ENCODE assay signal across 9 mouse cellular contexts in genomic region chr2:154557184-154557832, GRCm38 (mm10). TPM values are rescaled to one million over a fixed set of nuclear protein-coding genes. Genes with fewer than 3 reads are reported as not detected.
A peak's percentile ranks its signal among the peaks of the same experiment; 100 is the strongest.
DNase-seq lines count a peak whose midpoint lies in the region; ATAC-seq and TF ChIP-seq lines count a peak whose summit lies in the region.
"Had no signal": no experiment of that assay in that cellular context is flagged by ENCODE, and none has a peak within 500 bp of the region (broad histone marks: within the 10 kb centered on the region; RNA-seq: fewer than 3 reads in every experiment).

No protein-coding gene starts in this region.

- no peak for TF ChIP-seq CTCF in layer of hippocampus, adult 2 months (conservative IDR thresholded peaks at IDR 0.05)

- DNase-seq in layer of hippocampus, adult 2 months (ENCODE audit: low spot score in 2 of 2), result no peak
- no peak for DNase-seq in layer of hippocampus, adult 18-20 months (ENCODE audit: low spot score in 2 of 2)
- DNase-seq in NIH3T3 (ENCODE audit: low read depth), result peak; percentile 61
- DNase-seq in c-Kit-positive CD71-positive TER-119-positive erythroid progenitor cells, embryonic 14.5 days (ENCODE audit: low spot score), result no peak
- no peak for DNase-seq in adrenal gland, adult 2 months

- peak overlapping the region; percentile 62 for H3K4me3 ChIP-seq in layer of hippocampus, adult 2 months
- H3K4me3 ChIP-seq in forebrain, embryonic 12.5 days (replicated peaks), result no peak overlapping the region
- no peak overlapping the region for H3K4me3 ChIP-seq in midbrain, embryonic 12.5 days
- H3K4me3 ChIP-seq: heart, embryonic 15.5 days had no signal

- H3K9me3 ChIP-seq in forebrain, embryonic 12.5 days, result no peaks in the 10 kb centered on the region
- no peaks in the 10 kb centered on the region for H3K9me3 ChIP-seq in midbrain, embryonic 12.5 days
- H3K9me3 ChIP-seq: embryonic facial prominence, embryonic 15.5 days; heart, embryonic 15.5 days had no signal

- no peak overlapping the region for H3K9ac ChIP-seq in forebrain, embryonic 12.5 days
- 0 out of 2 replicates have a peak overlapping the region, but pooled peaks have one; percentile 5 for H3K9ac ChIP-seq in midbrain, embryonic 12.5 days (replicated peaks)
- H3K9ac ChIP-seq: heart, embryonic 15.5 days had no signal

- no peak for ATAC-seq in forebrain, embryonic 12.5 days (ENCODE audit: low FRiP score)
- no peak for ATAC-seq in midbrain, embryonic 12.5 days (ENCODE audit: low FRiP score, low read depth)

- peak overlapping the region; percentile 58; the same call in 1 of the 2 replicates for H3K4me2 ChIP-seq in forebrain, embryonic 12.5 days
- peak overlapping the region; percentile 56 for H3K4me2 ChIP-seq in midbrain, embryonic 12.5 days (replicated peaks)

- H3K27me3 ChIP-seq in forebrain, embryonic 12.5 days, result peaks cover 5% of the 10 kb centered on the region
- H3K27me3 ChIP-seq in midbrain, embryonic 12.5 days, result peaks cover 4% of the 10 kb centered on the region
- H3K27me3 ChIP-seq: embryonic facial prominence, embryonic 15.5 days; heart, embryonic 15.5 days had no signal

- H3K27ac ChIP-seq in layer of hippocampus, adult 2 months, result peak overlapping the region; percentile 82; the same call in 1 of the 2 replicates
- no peak overlapping the region; the same call in 1 of the 2 replicates for H3K27ac ChIP-seq in forebrain, embryonic 12.5 days
- no peak overlapping the region for H3K27ac ChIP-seq in midbrain, embryonic 12.5 days (replicated peaks)
- H3K27ac ChIP-seq: embryonic facial prominence, embryonic 15.5 days; heart, embryonic 15.5 days had no signal

- H3K36me3 ChIP-seq in forebrain, embryonic 12.5 days (replicated peaks), result peaks cover 19% of the 10 kb centered on the region
- H3K36me3 ChIP-seq in midbrain, embryonic 12.5 days, result peaks cover 19% of the 10 kb centered on the region

- H3K4me1 ChIP-seq in forebrain, embryonic 12.5 days, result peaks cover 35% of the 10 kb centered on the region
- H3K4me1 ChIP-seq in midbrain, embryonic 12.5 days, result peaks cover 36% of the 10 kb centered on the region

- 65% methylated on average over 5 of the region's 5 CpGs for WGBS in forebrain, embryonic 12.5 days
- 51% methylated on average over 5 of the region's 5 CpGs for WGBS in midbrain, embryonic 12.5 days

RNA-seq across cellular contexts. Expression of gene Necab3, which starts 1.4 kb away (rescaled TPM):
- total RNA-seq in layer of hippocampus, adult 2 months (2021), result 10 to 100 TPM; 30.0 to 34.9 TPM
- total RNA-seq in layer of hippocampus, adult 18-20 months (2021), result 10 to 100 TPM; 20.9 to 26.5 TPM
- polyA plus RNA-seq in forebrain, embryonic 12.5 days (2016; fragmentation: Nextera tagmentation; extraction: Ambion mirVana), result 8.7 and 11.0 TPM in 2 replicates
- polyA plus RNA-seq in midbrain, embryonic 12.5 days (2016; fragmentation: Nextera tagmentation; extraction: Ambion mirVana), result 11.9 and 12.3 TPM in 2 replicates
- total RNA-seq in adrenal gland, adult 2 months (2021), result 1 to 10 TPM; 1.5 to 1.6 TPM
- polyA plus RNA-seq in adrenal gland, adult 2 months (2012; rRNA removed), result 3.3 and 4.3 TPM in 2 replicates

RNA-seq across cellular contexts. Expression of gene Actl10, which starts 5.7 kb away (rescaled TPM):
- total RNA-seq in layer of hippocampus, adult 2 months (2021), result not detected
- not detected for total RNA-seq in layer of hippocampus, adult 18-20 months (2021)
- polyA plus RNA-seq in forebrain, embryonic 12.5 days (2016; fragmentation: Nextera tagmentation; extraction: Ambion mirVana), result 0.66 and 0.86 TPM in 2 replicates
- 0.60 and 1.1 TPM in 2 replicates for polyA plus RNA-seq in midbrain, embryonic 12.5 days (2016; fragmentation: Nextera tagmentation; extraction: Ambion mirVana)
- total RNA-seq in adrenal gland, adult 2 months (2021), result not detected
- not detected in 2 replicates for polyA plus RNA-seq in adrenal gland, adult 2 months (2012; rRNA removed)

RNA-seq across cellular contexts. Expression of gene 1700003F12Rik, which starts 10.4 kb away (rescaled TPM):
- 1 to 10 TPM in 1 of 2 experiments, not detected in 1; 1.4 TPM for total RNA-seq in layer of hippocampus, adult 2 months (2021)
- total RNA-seq in layer of hippocampus, adult 18-20 months (2021), result under 1 TPM in 1 of 2 experiments, not detected in 1; 0.47 TPM
- polyA plus RNA-seq in forebrain, embryonic 12.5 days (2016; fragmentation: Nextera tagmentation; extraction: Ambion mirVana), result 2.3 and 2.5 TPM in 2 replicates
- polyA plus RNA-seq in midbrain, embryonic 12.5 days (2016; fragmentation: Nextera tagmentation; extraction: Ambion mirVana), result 2.2 and 3.3 TPM in 2 replicates
- not detected for total RNA-seq in adrenal gland, adult 2 months (2021)
- 0.79 and 1.2 TPM in 2 replicates for polyA plus RNA-seq in adrenal gland, adult 2 months (2012; rRNA removed)

RNA-seq across cellular contexts. Expression of gene E2f1, which starts 12.4 kb away (rescaled TPM):
- 1 to 10 TPM; 5.4 to 5.7 TPM for total RNA-seq in layer of hippocampus, adult 2 months (2021)
- 1 to 10 TPM; 4.4 to 4.7 TPM for total RNA-seq in layer of hippocampus, adult 18-20 months (2021)
- polyA plus RNA-seq in forebrain, embryonic 12.5 days (2016; fragmentation: Nextera tagmentation; extraction: Ambion mirVana), result 29.8 and 33.3 TPM in 2 replicates
- polyA plus RNA-seq in midbrain, embryonic 12.5 days (2016; fragmentation: Nextera tagmentation; extraction: Ambion mirVana), result 36.0 and 41.1 TPM in 2 replicates
- total RNA-seq in adrenal gland, adult 2 months (2021), result 1 to 10 TPM; 7.4 to 8.7 TPM
- 12.3 and 14.9 TPM in 2 replicates for polyA plus RNA-seq in adrenal gland, adult 2 months (2012; rRNA removed)

RNA-seq across cellular contexts. Expression of gene Pxmp4, which starts 46.2 kb away (rescaled TPM):
- 10 to 100 TPM; 10.7 to 13.7 TPM for total RNA-seq in layer of hippocampus, adult 2 months (2021)
- 10 to 100 TPM in 1 of 2 experiments, 1 to 10 TPM in 1; 10.0 to 10.8 TPM for total RNA-seq in layer of hippocampus, adult 18-20 months (2021)
- polyA plus RNA-seq in forebrain, embryonic 12.5 days (2016; fragmentation: Nextera tagmentation; extraction: Ambion mirVana), result 10.4 and 11.2 TPM in 2 replicates
- polyA plus RNA-seq in midbrain, embryonic 12.5 days (2016; fragmentation: Nextera tagmentation; extraction: Ambion mirVana), result 9.4 and 13.8 TPM in 2 replicates
- 10 to 100 TPM; 34.7 to 36.6 TPM for total RNA-seq in adrenal gland, adult 2 months (2021)
- 48.1 and 55.5 TPM in 2 replicates for polyA plus RNA-seq in adrenal gland, adult 2 months (2012; rRNA removed)

Comparison
In these comparisons a context has a peak if more than half of its experiments do, and no peak if none do; other contexts are left out.
1. RNA of gene Necab3, which starts 1.4 kb away (total RNA-seq): 30.0 to 34.9 TPM in layer of hippocampus, adult 2 months and 20.9 to 26.5 TPM in layer of hippocampus, adult 18-20 months; 1.5 to 1.6 TPM in adrenal gland, adult 2 months; every median in the first group is over 4 times any median in the second.